Mouse (Mus musculus) left cerebral cortex, postnatal 25 days (tissue): ENCODE measurements at regions not wholly inside any gene's neighbourhood (a gene's known extent, or its start where the extent isn't known, plus 50 kb on each side); places are given as distances from the start of the nearest gene placed in this dataset.

Experiments
- DNase-seq, 2 experiments: peaks; one replicate each; pipeline ENCODE4 v3.0.0; 2022; ENCODE audit warnings: low spot score in 2 of 2, mixed read lengths in 1 of 2
- intact Hi-C: fragments of 180-260 bp; cut with DNase I; formaldehyde crosslinking; loops from one replicate; pipeline ENCODE4 v1.15.1; 2025

- intact Hi-C loops: no loop called here
Observed at GRCm38 (mm10) chr1:187536263-187536662, 72.3 kb upstream of the Esrrg start.

GRCm38 (mm10) chr1:187556718-187557117 is 51.9 kb upstream of the Esrrg start:
- intact Hi-C loops: no loop called here
- no peak for DNase-seq

More at GRCm38 (mm10) chr1:187536263-187536662, 72.3 kb upstream of the Esrrg start:
- DNase-seq: no peak
